Mouse (Mus musculus): ENCODE data around the gene Ankrd16. TPM values are rescaled to one million over a fixed set of nuclear protein-coding genes. Genes with fewer than 3 reads are reported as not detected.

Gene Ankrd16
- polyA plus RNA-seq, 1 experiment from 2014 or later: 20.4 TPM

DNA sequence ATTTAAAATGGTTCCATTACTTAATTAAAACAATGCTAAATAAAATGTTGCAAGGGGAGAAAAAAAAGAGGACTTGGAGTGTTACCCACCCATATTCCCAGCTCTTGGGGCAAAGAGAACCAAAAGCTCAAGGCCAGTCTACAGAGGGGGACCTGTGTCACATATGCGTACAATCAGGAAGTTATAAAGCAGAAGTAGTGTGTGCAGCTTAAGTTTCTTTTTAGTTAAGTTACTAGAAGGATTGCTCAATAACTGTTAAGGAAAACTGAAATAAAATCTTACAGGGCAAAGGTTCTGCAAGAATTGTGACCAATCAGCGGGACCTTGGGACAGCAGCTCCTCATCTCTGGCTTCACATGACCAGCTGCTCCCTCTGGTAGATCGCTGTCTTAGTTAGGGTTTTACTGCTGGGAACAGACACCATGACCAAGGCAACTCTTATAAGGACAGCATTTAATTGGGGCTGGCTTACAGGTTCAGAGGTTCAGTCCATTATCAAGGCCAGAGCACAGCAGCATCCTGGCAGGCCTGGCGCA, 38.1 kb upstream of the Ankrd16 start:
- 86% methylated on average over 4 of the region's 4 CpGs for WGBS
- H3K9me3 ChIP-seq (ENCODE audit: control insufficient read depth, low read length): no peaks in the 10 kb centered on the region
- no peak for DNase-seq (ENCODE audit: low spot score)
- H3K27ac ChIP-seq (replicated peaks): no peak overlapping the region
- no peak overlapping the region for H3K9ac ChIP-seq (ENCODE audit: low read length)
- no peak overlapping the region for H3K4me2 ChIP-seq (replicated peaks; ENCODE audit: low read depth)
- no peak for ATAC-seq (ENCODE audit: low FRiP score, low TSS enrichment)
- no peaks in the 10 kb centered on the region for H3K4me1 ChIP-seq (replicated peaks; ENCODE audit: control insufficient read depth, insufficient read depth)
- H3K36me3 ChIP-seq (ENCODE audit: control insufficient read depth, insufficient read depth, low read length): peaks cover 15% of the 10 kb centered on the region
- H3K27me3 ChIP-seq (ENCODE audit: control insufficient read depth, insufficient read depth, low read length): no peaks in the 10 kb centered on the region
- no peak for TF ChIP-seq CTCF (IDR thresholded peaks at IDR 0.05; ENCODE audit: low read depth)
- no peak for TF ChIP-seq EP300 (optimal IDR thresholded peaks at IDR 0.05)
- H3K4me3 ChIP-seq (ENCODE audit: low read depth, low read length): no peak overlapping the region

DNA sequence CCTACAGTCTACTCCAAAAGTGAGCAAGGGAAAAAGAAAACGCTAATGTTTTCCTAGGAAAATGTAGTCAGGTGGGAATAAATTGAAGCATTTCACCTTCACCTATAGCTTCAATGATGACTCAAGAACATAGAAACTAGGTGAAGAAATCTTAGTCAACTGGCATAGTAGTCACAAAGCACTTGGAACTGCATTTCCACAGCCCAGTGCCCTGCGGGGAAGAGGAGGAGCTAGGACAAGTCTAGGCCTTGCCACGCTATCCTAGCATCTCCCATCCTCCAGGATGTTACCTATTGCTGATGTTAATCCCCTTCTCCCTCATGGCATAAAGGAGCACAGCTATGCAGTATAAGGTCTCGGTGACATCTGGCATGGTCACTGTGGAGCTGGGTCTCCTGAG, 15.1 kb upstream of the Ankrd16 start:
- 96% methylated on average over 4 of the region's 4 CpGs for WGBS
- H3K9me3 ChIP-seq (ENCODE audit: control insufficient read depth, low read length): no peaks in the 10 kb centered on the region
- H3K9ac ChIP-seq (ENCODE audit: low read length): no peak overlapping the region
- H3K4me3 ChIP-seq (ENCODE audit: low read depth, low read length): no peak overlapping the region
- H3K4me1 ChIP-seq (replicated peaks; ENCODE audit: control insufficient read depth, insufficient read depth): no peaks in the 10 kb centered on the region
- no peak overlapping the region for H3K4me2 ChIP-seq (replicated peaks; ENCODE audit: low read depth)
- TF ChIP-seq CTCF (IDR thresholded peaks at IDR 0.05; ENCODE audit: low read depth): no peak
- TF ChIP-seq EP300 (optimal IDR thresholded peaks at IDR 0.05): no peak
- H3K27ac ChIP-seq (replicated peaks): no peak overlapping the region
- H3K27me3 ChIP-seq (ENCODE audit: control insufficient read depth, insufficient read depth, low read length): no peaks in the 10 kb centered on the region
- no peak for ATAC-seq (ENCODE audit: low FRiP score, low TSS enrichment)
- DNase-seq (ENCODE audit: low spot score): no peak
- H3K36me3 ChIP-seq (ENCODE audit: control insufficient read depth, insufficient read depth, low read length): peaks cover 49% of the 10 kb centered on the region

DNA sequence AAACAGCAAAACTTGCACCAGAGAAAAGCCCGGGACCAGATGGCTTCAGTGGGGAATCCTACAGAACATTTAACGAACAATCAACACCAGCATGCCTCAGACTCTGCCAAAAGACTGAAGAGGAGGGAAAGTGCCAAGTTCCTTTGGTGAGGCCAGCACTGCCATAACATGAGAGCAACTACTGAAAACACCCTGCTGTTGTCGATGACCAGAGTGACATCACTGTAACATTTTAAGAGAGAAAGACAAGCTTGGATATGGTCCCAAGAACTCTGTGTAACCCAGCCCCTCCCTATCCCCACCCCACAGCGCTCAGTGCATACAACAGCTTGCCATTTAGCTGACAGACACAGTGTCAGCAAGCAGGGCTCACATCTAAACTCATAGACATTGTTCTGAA, 12.0 kb upstream of the Ankrd16 start:
- no peak overlapping the region for H3K4me3 ChIP-seq (ENCODE audit: low read depth, low read length)
- no peaks in the 10 kb centered on the region for H3K27me3 ChIP-seq (ENCODE audit: control insufficient read depth, insufficient read depth, low read length)
- DNase-seq (ENCODE audit: low spot score) (no peak), ATAC-seq (ENCODE audit: low FRiP score, low TSS enrichment) (peak; percentile 53; the same call in 1 of the 2 replicates)
- no peak for TF ChIP-seq EP300 (optimal IDR thresholded peaks at IDR 0.05)
- TF ChIP-seq CTCF (IDR thresholded peaks at IDR 0.05; ENCODE audit: low read depth): no peak
- WGBS: 58% methylated on average over 4 of the region's 4 CpGs
- H3K9ac ChIP-seq (ENCODE audit: low read length): no peak overlapping the region
- peaks cover 32% of the 10 kb centered on the region for H3K36me3 ChIP-seq (ENCODE audit: control insufficient read depth, insufficient read depth, low read length)
- H3K4me1 ChIP-seq (replicated peaks; ENCODE audit: control insufficient read depth, insufficient read depth): no peaks in the 10 kb centered on the region
- no peaks in the 10 kb centered on the region for H3K9me3 ChIP-seq (ENCODE audit: control insufficient read depth, low read length)
- H3K4me2 ChIP-seq (replicated peaks; ENCODE audit: low read depth): no peak overlapping the region
- H3K27ac ChIP-seq (replicated peaks): no peak overlapping the region

- Histone ChIP-seq H3K4me2 (replicated peaks; ENCODE audit: low read depth) (no peak overlapping the region), H3K4me1 (replicated peaks; ENCODE audit: control insufficient read depth, insufficient read depth) (no peaks in the 10 kb centered on the region), H3K27ac (replicated peaks) (no peak overlapping the region), H3K4me3 (ENCODE audit: low read depth, low read length) (no peak overlapping the region), H3K9me3 (ENCODE audit: control insufficient read depth, low read length) (no peaks in the 10 kb centered on the region), H3K9ac (ENCODE audit: low read length) (no peak overlapping the region), H3K27me3 (ENCODE audit: control insufficient read depth, insufficient read depth, low read length) (no peaks in the 10 kb centered on the region), H3K36me3 (ENCODE audit: control insufficient read depth, insufficient read depth, low read length) (peaks cover 28% of the 10 kb centered on the region)
- WGBS: 76% methylated on average over 5 of the region's 5 CpGs
- TF ChIP-seq CTCF (IDR thresholded peaks at IDR 0.05; ENCODE audit: low read depth) (no peak), EP300 (optimal IDR thresholded peaks at IDR 0.05) (no peak)
- ATAC-seq (ENCODE audit: low FRiP score, low TSS enrichment) (no peak), DNase-seq (ENCODE audit: low spot score) (no peak)
Measured at GRCm38 (mm10) chr2:11766485-11767160, 11.1 kb upstream of the Ankrd16 start.

GRCm38 (mm10) chr2:11767161-11767545, 10.5 kb upstream of the Ankrd16 start:
- no peak for TF ChIP-seq EP300 (optimal IDR thresholded peaks at IDR 0.05)
- no peak for TF ChIP-seq CTCF (IDR thresholded peaks at IDR 0.05; ENCODE audit: low read depth)
- no peaks in the 10 kb centered on the region for H3K4me1 ChIP-seq (replicated peaks; ENCODE audit: control insufficient read depth, insufficient read depth)
- H3K4me3 ChIP-seq (ENCODE audit: low read depth, low read length): no peak overlapping the region
- no peaks in the 10 kb centered on the region for H3K9me3 ChIP-seq (ENCODE audit: control insufficient read depth, low read length)
- WGBS: 88% methylated on average over 10 of the region's 10 CpGs
- peaks cover 23% of the 10 kb centered on the region for H3K36me3 ChIP-seq (ENCODE audit: control insufficient read depth, insufficient read depth, low read length)
- H3K9ac ChIP-seq (ENCODE audit: low read length): no peak overlapping the region
- DNase-seq (ENCODE audit: low spot score) (no peak), ATAC-seq (ENCODE audit: low FRiP score, low TSS enrichment) (no peak)
- no peak overlapping the region for H3K4me2 ChIP-seq (replicated peaks; ENCODE audit: low read depth)
- no peaks in the 10 kb centered on the region for H3K27me3 ChIP-seq (ENCODE audit: control insufficient read depth, insufficient read depth, low read length)
- H3K27ac ChIP-seq (replicated peaks): no peak overlapping the region

GRCm38 (mm10) chr2:11771701-11772100, 6.0 kb upstream of the Ankrd16 start:
- Histone ChIP-seq H3K4me1 (replicated peaks; ENCODE audit: control insufficient read depth, insufficient read depth) (peaks cover 5% of the 10 kb centered on the region; the same call in 1 of the 2 replicates), H3K9me3 (ENCODE audit: control insufficient read depth, low read length) (no peaks in the 10 kb centered on the region), H3K4me3 (ENCODE audit: low read depth, low read length) (no peak overlapping the region), H3K4me2 (replicated peaks; ENCODE audit: low read depth) (no peak overlapping the region), H3K9ac (ENCODE audit: low read length) (no peak overlapping the region), H3K36me3 (ENCODE audit: control insufficient read depth, insufficient read depth, low read length) (peaks cover 7% of the 10 kb centered on the region), H3K27me3 (ENCODE audit: control insufficient read depth, insufficient read depth, low read length) (no peaks in the 10 kb centered on the region), H3K27ac (replicated peaks) (no peak overlapping the region)
- 77% methylated on average over 4 of the region's 4 CpGs for WGBS
- DNase-seq (ENCODE audit: low spot score) (no peak), ATAC-seq (ENCODE audit: low FRiP score, low TSS enrichment) (no peak)
- TF ChIP-seq CTCF (IDR thresholded peaks at IDR 0.05; ENCODE audit: low read depth) (no peak), EP300 (optimal IDR thresholded peaks at IDR 0.05) (no peak)

All from stomach, postnatal 0 days (tissue).